Mouse (Mus musculus) bone marrow macrophage, adult 2 months (primary cell): ENCODE data around the gene Angptl8.

ENCODE experiments used
- CTCF ChIP-seq: IDR thresholded peaks from 2 replicates; pipeline ENCODE4 v1.5.1; 2012; ENCODE audit warnings: low read depth, mild to moderate bottlenecking, low read length, moderate library complexity
- POLR2A ChIP-seq: IDR thresholded peaks from 2 replicates; pipeline ENCODE4 v1.6.1; 2012; ENCODE audit warnings: mild to moderate bottlenecking, low read depth, low read length, borderline replicate concordance

DNA sequence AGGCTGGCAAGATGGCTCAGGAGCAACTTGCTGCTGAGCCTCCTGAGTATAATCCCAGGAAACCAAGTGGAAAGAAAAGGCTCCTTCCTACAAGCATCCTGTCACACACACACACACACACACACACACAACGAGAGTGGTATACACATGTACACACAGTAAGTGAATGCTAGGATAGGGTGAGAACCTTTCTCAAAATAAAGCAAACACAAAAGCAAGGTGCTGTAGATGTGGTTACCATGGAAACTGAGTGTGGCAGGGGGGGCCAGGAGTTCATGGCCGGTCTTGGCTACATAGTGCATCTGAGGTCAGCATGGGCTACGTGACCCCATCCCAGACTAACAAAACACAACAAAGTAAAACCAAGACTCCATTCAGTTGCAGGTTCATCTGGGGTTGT, 15.8 kb downstream of the Angptl8 start:
- TF ChIP-seq CTCF (no peak), POLR2A (no peak)
